Mouse (Mus musculus) layer of hippocampus, postnatal 14 days (tissue): Measurements from ENCODE around the gene Ippk. TPM values are rescaled to one million over a fixed set of nuclear protein-coding genes. Genes with fewer than 3 reads are reported as not detected.

Experiments
- DNase-seq, 2 experiments: peaks; one replicate each; pipeline ENCODE4 v3.0.0; 2021 to 2022; ENCODE audit warnings: low spot score in 2 of 2, mixed read lengths in 1 of 2
- total RNA-seq, 2 experiments: library from RNA; stranded (reverse); gene quantifications; 2 replicates each; pipeline ENCODE4 v1.2.3; 2021

Gene Ippk
- total RNA-seq, 2 experiments from 2014 or later = 21.7 to 22.1 TPM

- no peak for DNase-seq
Measured at GRCm38 (mm10) chr13:49478851-49479374, 57.9 kb downstream of the Ippk start.

GRCm38 (mm10) chr13:49479399-49479798 is 58.4 kb downstream of the Ippk start:
- no peak for DNase-seq

GRCm38 (mm10) chr13:49480057-49480456 is 59.0 kb downstream of the Ippk start:
- peak in 1 of 2 experiments; percentile 70 for DNase-seq

- no peak for DNase-seq
Measured at GRCm38 (mm10) chr13:49480551-49480950, 59.5 kb downstream of the Ippk start.

- peak in 1 of 2 experiments; percentile 42 for DNase-seq
Measured at GRCm38 (mm10) chr13:49485388-49485787, 64.3 kb downstream of the Ippk start.

- DNase-seq = no peak
Measured at GRCm38 (mm10) chr13:49492376-49493368, 71.6 kb downstream of the Ippk start, which contains the start of gene Tes3-ps. Gene Tes3-ps, plus strand, starts transcription at chr13:49493318.

- DNase-seq = no peak
Measured at GRCm38 (mm10) chr13:49504510-49504909, 83.5 kb downstream of the Ippk start, which contains the start of gene Ecm2. Gene Ecm2, plus strand, starts transcription at chr13:49504810.

- DNase-seq = no peak
Measured at GRCm38 (mm10) chr13:49505776-49506175, 84.7 kb downstream of the Ippk start.

- no peak for DNase-seq
Measured at GRCm38 (mm10) chr13:49507176-49507575, 86.1 kb downstream of the Ippk start.

Other genes starting within 250 kb of the Ippk start
- gene Ninj1, start 233.8 kb upstream of the Ippk start, total RNA-seq = 10 to 100 TPM; 24.4 to 26.4 TPM
- gene Card19, start 205.2 kb upstream of the Ippk start, total RNA-seq = 10 to 100 TPM; 17.1 to 18.4 TPM
- gene Susd3, start 172.5 kb upstream of the Ippk start, total RNA-seq = 1 to 10 TPM; 2.6 to 3.7 TPM
- 1 to 10 TPM; 7.3 to 7.9 TPM for gene Fgd3, start 100.9 kb upstream of the Ippk start, total RNA-seq
- 10 to 100 TPM; 47.9 to 48.6 TPM for gene Bicd2, start 79.7 kb upstream of the Ippk start, total RNA-seq
- 1 to 10 TPM; 2.0 to 2.2 TPM for gene Tes3-ps, start 72.1 kb downstream of the Ippk start, total RNA-seq
- 1 to 10 TPM; 3.6 to 6.1 TPM for gene Ecm2, start 83.6 kb downstream of the Ippk start, total RNA-seq
- gene Aspn, start 123.2 kb downstream of the Ippk start, total RNA-seq = 1 to 10 TPM; 1.3 to 1.6 TPM
- gene Omd, start 161.2 kb downstream of the Ippk start, total RNA-seq = under 1 TPM; 0.36 to 0.69 TPM
- 1 to 10 TPM; 1.5 to 5.2 TPM for gene Ogn, start 186.8 kb downstream of the Ippk start, total RNA-seq
- 1 to 10 TPM; 1.3 to 2.3 TPM for gene Cenpp, start 231.5 kb downstream of the Ippk start, total RNA-seq
- gene Nol8, start 231.8 kb downstream of the Ippk start, total RNA-seq = 10 to 100 TPM; 24.6 to 25.4 TPM